Mouse (Mus musculus) forebrain, embryonic 10.5 days (tissue): ENCODE measurements around the gene Otoa. TPM values are rescaled to one million over a fixed set of nuclear protein-coding genes. Genes with fewer than 3 reads are reported as not detected.

Experiments
- DNase-seq: peaks from one replicate; pipeline ENCODE4 v3.0.0-alpha.2; 2017; ENCODE audit warnings: low spot score; ENCODE audit errors: extremely low spot score
- H3K27ac ChIP-seq: fragments of 300-500 bp; sonication (generic); 2 replicates; pipeline ENCODE4 v1.5.1; 2016; ENCODE audit warnings: mild to moderate bottlenecking
- H3K27me3 ChIP-seq: fragments of 300-500 bp; sonication (generic); 2 replicates; pipeline ENCODE4 v1.6.1; 2016; ENCODE audit warnings: mild to moderate bottlenecking; ENCODE audit not compliant: poor library complexity, severe bottlenecking
- H3K36me3 ChIP-seq: fragments of 300-500 bp; sonication (generic); replicated peaks from 2 replicates; pipeline ENCODE4 v1.6.1; 2016; ENCODE audit warnings: mild to moderate bottlenecking, moderate library complexity
- H3K4me1 ChIP-seq: fragments of 300-500 bp; sonication (generic); 2 replicates; pipeline ENCODE4 v1.6.1; 2016
- H3K4me3 ChIP-seq: fragments of 300-500 bp; sonication (generic); 2 replicates; pipeline ENCODE4 v1.5.1; 2016; ENCODE audit warnings: mild to moderate bottlenecking, moderate library complexity
- H3K9me3 ChIP-seq: fragments of 300-500 bp; sonication (generic); 2 replicates; pipeline ENCODE4 v1.6.1; 2016; ENCODE audit warnings: mild to moderate bottlenecking, moderate library complexity
- WGBS: fragments of 180-500 bp; shearing (Covaris S2); methylation state at CpG from one replicate; pipeline ENCODE4 v1.1.7; 2016; 5-methylcytosine and 5-hydroxymethylcytosine counted together
- polyA plus RNA-seq: library from polyadenylated mRNA; unstranded; fragments of >200 nt; fragmentation: Nextera tagmentation; extraction: Ambion mirVana; gene quantifications from 2 replicates; pipeline ENCODE4 v1.2.1, GENCODE M21; 2016

Otoa gene
- polyA plus RNA-seq, 1 experiment from 2014 or later, result 0.14 TPM

DNA sequence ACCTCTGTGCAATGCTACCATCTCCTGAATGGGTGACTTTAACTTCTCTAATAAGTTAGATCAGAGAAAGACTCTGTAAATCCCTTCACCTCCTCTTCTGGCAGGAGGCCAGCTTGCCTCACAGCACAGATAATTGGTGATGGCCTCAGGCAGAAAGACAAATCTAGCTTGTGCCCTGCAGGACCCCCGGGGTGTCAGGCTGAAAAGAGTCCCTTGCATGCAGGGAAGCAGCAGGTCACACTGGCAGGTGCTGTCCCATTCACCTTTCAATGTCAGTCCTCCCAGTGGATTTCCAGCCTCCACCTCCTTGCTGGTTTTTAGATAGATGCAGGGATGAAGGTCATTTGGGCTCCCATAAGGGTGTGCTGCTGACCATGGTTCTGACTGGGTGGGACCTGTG, 84.2 kb downstream of the Otoa start:
- peaks cover 40% of the 10 kb centered on the region for H3K27me3 ChIP-seq
- H3K4me3 ChIP-seq, result no peak overlapping the region
- no peaks in the 10 kb centered on the region for H3K9me3 ChIP-seq
- DNase-seq, result no peak
- H3K36me3 ChIP-seq, result no peaks in the 10 kb centered on the region
- WGBS, result 59% methylated on average over 1 of the region's 1 CpGs
- peaks cover 7% of the 10 kb centered on the region for H3K4me1 ChIP-seq
- no peak overlapping the region for H3K27ac ChIP-seq

DNA sequence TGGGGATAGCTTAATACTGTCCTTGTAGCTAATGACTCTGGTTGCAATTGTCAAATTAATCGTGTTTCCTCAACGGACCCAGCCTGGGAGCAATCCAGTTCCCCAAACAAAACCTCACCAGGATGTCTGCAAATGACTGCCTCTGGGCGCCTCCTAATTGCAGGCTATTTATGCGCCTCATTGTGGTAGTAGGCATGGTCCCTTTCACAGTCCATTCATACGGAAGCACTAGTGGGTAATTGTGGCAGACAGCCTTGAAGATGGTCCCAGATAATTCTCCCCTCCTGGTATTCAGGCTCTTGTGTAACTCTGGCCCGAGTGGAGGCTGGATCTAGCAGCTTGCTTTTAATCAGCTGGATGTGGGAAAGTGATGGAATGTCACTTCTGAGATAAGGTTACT, 90.4 kb downstream of the Otoa start:
- Histone ChIP-seq H3K9me3 (no peaks in the 10 kb centered on the region), H3K4me1 (peaks cover 18% of the 10 kb centered on the region), H3K27ac (no peak overlapping the region), H3K27me3 (peaks cover 90% of the 10 kb centered on the region), H3K4me3 (no peak overlapping the region), H3K36me3 (no peaks in the 10 kb centered on the region)
- peak; percentile 40 for DNase-seq
- WGBS, result 2% methylated on average over 6 of the region's 6 CpGs

DNA sequence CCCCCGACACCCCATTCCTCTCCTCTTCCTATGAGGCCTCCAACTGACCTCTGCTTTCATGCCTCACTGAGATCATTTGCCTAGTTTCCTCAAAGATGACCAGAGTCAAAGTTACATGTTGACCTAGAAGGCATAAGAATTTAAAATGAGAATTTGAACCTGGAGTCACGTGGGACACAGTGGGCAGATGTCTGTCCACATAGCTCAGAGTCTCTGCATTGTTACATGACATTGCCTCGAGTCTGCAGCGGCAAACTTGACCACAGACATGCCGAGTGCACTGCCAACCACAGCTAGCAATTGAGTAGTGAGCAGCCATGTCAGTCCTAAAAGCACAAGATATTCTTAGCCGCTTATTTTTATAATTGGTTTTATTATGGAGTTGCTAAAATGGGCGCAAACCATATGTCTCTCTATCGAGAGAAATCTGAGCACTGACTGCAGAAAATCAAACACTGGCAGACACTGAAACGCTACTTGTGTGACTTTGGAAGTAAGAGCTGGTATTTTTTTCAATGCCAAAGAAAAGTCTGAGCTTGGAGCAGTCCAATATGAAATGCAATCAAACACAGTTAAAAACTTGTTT, 105.8 kb downstream of the Otoa start:
- DNase-seq, result no peak
- H3K27ac ChIP-seq, result no peak overlapping the region
- 92% methylated on average over 9 of the region's 9 CpGs for WGBS

DNA sequence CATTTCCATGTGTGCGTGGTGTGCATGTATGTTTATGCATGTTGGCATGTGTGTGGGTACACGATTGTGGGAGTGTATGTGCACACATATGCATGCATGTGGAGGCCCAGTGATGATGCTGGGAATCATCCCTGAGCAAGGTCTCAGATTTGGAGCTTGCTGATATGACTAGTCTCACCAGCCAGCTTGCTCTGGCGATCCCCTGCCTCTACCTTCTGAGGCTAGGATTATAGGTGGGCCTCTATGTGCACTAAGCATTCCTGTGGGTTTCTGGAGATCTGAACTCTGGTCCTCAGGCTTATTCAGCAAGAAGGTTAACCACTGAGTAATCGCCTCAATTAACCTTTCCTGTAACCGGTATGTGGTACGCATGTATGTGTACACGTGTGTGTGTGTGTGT, 107.5 kb downstream of the Otoa start:
- 88% methylated on average over 7 of the region's 7 CpGs for WGBS
- DNase-seq, result no peak
- no peak overlapping the region for H3K27ac ChIP-seq

More for the DNA sequence above, 105.8 kb downstream of the Otoa start:
- H3K27me3 ChIP-seq, result no peaks in the 10 kb centered on the region
- H3K9me3 ChIP-seq, result no peaks in the 10 kb centered on the region
- H3K4me1 ChIP-seq, result no peaks in the 10 kb centered on the region
- H3K36me3 ChIP-seq, result no peaks in the 10 kb centered on the region
- no peak overlapping the region for H3K4me3 ChIP-seq

DNA sequence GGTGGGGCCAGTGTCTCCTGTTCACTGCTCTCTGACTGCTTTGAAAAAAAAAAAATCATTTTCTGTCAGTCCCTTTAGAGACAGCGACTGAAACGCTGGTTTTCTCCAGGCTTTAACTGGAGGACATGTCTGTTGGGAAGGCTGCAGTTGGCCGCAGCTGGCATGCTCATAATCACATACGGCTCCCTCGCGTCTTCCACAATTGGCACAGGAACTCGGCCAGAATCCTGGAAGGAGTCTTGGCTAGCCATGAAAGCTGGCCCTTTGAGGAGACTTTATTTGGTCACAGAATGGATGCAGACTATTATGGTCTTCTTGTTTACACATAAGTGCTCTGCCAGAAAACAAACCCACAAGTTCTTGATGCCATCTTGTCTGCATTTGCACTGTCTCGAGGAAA, 117.5 kb downstream of the Otoa start:
- Histone ChIP-seq H3K4me1 (no peaks in the 10 kb centered on the region), H3K4me3 (no peak overlapping the region), H3K27me3 (no peaks in the 10 kb centered on the region), H3K9me3 (no peaks in the 10 kb centered on the region), H3K27ac (no peak overlapping the region), H3K36me3 (no peaks in the 10 kb centered on the region)
- DNase-seq, result no peak
- WGBS, result 90% methylated on average over 8 of the region's 8 CpGs

More for the DNA sequence above, 107.5 kb downstream of the Otoa start:
- no peaks in the 10 kb centered on the region for H3K27me3 ChIP-seq
- no peak overlapping the region for H3K4me3 ChIP-seq
- no peaks in the 10 kb centered on the region for H3K9me3 ChIP-seq
- no peaks in the 10 kb centered on the region for H3K36me3 ChIP-seq
- H3K4me1 ChIP-seq, result no peaks in the 10 kb centered on the region

DNA sequence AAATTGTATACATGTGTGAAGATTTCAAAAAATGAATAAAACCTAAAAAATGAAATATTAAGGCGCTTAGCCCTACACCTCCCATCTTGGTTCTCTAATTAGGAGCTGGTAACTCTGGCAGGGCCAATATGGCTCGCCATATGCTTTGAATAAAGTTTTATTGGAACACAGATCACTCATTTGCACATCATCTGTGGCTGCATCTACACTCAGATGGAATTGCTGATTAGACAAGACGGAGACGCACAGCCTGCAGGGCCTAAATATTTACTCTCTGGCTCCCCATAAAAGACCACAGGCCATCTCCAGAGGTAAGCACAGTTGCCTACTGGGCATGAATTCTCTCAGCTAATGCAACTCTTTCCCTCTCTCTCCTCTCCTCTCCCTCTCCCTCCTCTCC, 130.4 kb downstream of the Otoa start:
- Histone ChIP-seq H3K36me3 (no peaks in the 10 kb centered on the region), H3K4me3 (no peak overlapping the region), H3K27me3 (no peaks in the 10 kb centered on the region), H3K4me1 (no peaks in the 10 kb centered on the region; the same call in 1 of the 2 replicates), H3K27ac (no peak overlapping the region), H3K9me3 (no peaks in the 10 kb centered on the region)
- no peak for DNase-seq
- WGBS, result 86% methylated on average over 4 of the region's 4 CpGs

Other genes with a start within 250 kb of the Otoa start
- 27.5 and 30.1 TPM in 2 replicates for gene Eef2k, start 238.8 kb upstream of the Otoa start, polyA plus RNA-seq
- 44.6 and 45.5 TPM in 2 replicates for gene Polr3e, start 163.9 kb upstream of the Otoa start, polyA plus RNA-seq
- gene Cdr2, start 99.3 kb upstream of the Otoa start, polyA plus RNA-seq, result 12.9 TPM in 2 replicates
- 0.37 and 0.68 TPM in 2 replicates for gene Mfsd13b, start 99.1 kb upstream of the Otoa start, polyA plus RNA-seq
- 184 and 188 TPM in 2 replicates for gene Mettl9, start 47.2 kb upstream of the Otoa start, polyA plus RNA-seq
- gene Igsf6, start 7.1 kb upstream of the Otoa start, polyA plus RNA-seq, result 0.81 and 1.1 TPM in 2 replicates